Mouse (Mus musculus) spleen, postnatal 10 days (tissue): Measurements from ENCODE around the gene Lrp4.

ENCODE experiments used
- DNase-seq, 2 experiments: peaks; one replicate each; pipeline ENCODE4 v3.0.0; 2021 to 2022; ENCODE audit warnings: low spot score in 2 of 2

Lrp4 gene

DNA sequence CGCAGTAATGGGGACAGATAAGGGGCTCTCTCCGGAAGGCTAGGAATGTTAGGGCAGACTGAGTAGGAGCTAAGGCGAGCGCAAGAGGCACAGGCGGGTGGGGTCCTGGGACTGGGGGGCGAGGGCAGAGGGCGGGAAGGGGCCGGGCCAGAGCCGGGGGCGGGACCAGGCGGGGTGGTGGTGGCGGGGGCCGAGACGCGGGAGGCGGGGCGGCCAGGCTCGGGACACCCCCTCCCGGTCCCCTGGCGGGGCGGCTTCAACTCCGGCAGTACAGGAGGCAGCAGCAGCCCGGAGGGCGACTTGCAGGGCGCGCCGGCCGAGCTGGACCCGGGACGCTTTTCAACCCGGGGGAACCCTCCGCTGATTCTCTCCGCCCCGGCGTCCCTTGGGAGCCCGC is at the start of gene Lrp4:
Gene Lrp4, plus strand, starts transcription at position 253 of the 397 bp plus-strand sequence.
- peak in 1 of 2 experiments; percentile 26 for DNase-seq

DNA sequence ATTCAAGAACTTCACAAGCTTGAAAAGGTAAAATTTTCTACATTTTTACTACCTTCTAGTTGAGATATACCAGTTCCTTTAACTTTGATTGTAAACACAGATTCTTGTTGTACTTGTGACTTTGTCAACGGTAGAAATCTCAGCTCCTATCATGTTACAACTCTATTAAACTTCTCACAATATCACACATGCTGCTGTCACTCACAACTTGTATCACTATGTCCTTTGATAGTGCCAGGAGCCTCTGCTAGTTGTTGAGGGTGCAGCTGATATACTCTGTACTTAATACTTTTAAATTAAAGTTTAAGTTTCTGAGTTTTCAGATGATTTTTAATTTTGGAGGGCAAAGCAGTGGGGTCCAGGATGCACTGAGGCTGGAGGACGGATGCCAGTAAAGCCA is 49.3 kb upstream of the Lrp4 start:
- no peak for DNase-seq

DNA sequence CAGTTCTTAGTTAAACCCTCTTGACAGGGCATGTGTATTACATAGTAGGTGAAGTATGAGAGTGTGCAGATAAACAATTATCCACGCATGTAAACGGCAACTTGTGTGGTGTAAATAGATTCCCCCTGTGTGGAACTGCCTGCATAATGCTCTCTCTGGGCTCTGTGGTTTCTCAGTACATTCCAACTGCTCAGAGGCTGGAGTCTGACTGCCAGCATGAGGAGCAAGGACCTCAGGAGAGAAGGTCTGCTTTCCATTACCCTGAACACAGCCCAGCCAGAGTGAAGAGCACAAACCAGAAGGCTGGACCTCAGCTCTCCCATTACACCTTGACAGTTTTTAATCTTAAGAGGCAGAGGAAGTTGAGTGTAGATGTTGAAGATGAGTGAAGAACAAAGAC is 45.8 kb upstream of the Lrp4 start:
- no peak for DNase-seq

DNA sequence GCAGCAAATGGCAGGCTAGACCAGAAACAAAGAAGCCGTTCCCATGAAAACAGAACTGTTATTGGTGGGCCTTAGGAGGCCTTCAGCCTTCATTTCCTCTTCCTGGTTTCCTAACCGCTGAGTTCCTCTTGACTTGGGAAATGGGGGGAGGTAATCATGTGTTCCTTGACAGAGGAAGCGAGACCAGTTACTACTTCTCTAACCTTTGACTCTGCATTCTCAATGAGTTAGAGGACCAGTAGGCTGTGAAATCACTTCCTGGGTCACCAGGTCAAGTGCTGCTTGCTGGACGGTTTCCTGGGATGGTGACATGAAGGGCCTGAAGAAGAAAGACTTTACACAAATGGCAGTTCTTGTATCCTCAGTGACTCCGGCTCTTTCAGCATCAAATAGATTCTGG is 45.0 kb upstream of the Lrp4 start:
- peak in 1 of 2 experiments; percentile 34 for DNase-seq

DNA sequence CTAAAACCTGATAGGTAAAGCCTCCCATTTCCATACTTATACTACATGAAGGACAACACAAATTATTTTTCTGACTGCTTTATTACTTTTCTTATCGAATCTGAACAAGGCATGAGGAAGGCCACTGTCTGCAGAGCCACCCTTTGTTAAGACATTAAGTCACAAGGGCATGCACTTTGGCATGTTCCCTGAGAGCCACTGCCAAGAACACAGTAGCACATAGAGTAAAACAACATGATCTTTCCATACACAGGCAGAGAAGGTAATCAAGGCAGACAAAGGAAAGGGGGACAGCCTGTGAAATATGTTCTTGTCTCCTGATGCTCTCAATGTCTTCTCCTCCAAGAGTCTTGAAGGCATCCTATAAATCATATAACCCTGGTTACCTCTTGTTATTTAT is 43.5 kb upstream of the Lrp4 start:
- no peak for DNase-seq

DNA sequence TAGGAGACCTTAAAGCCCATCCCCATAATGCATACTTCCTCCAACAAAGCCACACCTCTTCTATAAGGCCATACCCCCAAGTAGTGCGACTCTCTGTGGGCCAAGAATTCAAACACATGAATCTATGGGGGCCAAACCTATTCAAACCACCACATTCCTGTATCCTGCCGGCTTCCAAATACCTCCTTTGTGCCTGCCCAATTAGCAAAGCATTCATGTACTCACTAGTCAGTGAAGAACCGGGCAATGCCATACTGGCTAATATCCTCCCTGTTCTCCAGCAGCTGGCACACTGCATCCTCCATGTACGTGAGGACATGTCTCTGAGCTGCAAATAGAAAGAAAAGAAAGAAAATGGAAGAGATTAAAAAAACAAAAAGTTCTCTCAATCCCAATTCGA is 35.7 kb upstream of the Lrp4 start:
- DNase-seq, result no peak

DNA sequence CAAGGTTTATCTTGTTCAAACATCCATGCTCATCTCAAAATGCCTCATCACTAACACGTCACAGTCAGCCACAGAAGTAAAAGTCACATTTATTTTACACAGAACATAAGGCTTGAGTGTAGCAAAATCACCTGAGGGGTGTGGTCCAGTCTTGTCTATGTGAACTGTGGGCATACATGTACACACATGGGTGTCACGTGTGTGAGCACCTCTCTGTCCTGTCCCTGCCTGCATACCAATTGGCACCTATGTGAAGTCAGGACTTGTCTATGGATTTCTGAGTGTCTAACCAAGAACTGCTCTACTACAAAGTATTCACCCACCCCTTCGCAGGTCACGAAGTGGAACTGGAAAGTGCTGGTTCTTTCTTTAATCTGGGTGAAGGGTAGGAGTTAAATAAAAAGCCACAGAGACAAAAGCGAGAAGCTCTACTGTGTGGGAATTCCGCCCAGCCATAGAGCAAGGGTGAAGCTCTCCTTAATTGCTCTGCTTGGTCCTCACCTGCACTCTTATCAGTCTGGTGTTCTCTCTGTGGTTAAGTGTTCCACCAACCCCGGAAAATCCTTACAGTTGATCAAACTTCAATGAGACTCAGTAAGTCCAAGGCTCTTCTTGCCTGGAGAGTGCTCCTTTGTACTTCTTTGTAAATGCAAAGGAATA is 33.1 kb upstream of the Lrp4 start:
- no peak for DNase-seq

DNA sequence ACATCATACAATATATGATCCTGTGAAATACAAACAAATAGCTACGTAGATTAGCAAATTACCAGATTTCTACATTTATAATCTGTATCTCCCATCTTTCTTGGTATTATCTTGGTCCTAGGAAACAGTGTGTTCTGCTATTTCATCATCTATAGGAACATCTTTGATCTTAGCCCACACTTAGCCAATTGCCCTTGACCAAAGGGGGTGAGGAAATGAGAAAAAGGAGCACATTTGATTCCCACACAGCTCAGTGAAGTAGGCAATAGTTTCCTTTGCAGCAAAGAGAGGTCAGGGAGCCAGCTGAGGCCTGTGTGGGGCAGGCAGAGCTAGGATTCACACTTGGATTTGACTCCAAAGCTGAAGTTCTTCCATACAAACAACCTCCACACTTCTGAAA is 31.0 kb upstream of the Lrp4 start:
- no peak for DNase-seq

DNA sequence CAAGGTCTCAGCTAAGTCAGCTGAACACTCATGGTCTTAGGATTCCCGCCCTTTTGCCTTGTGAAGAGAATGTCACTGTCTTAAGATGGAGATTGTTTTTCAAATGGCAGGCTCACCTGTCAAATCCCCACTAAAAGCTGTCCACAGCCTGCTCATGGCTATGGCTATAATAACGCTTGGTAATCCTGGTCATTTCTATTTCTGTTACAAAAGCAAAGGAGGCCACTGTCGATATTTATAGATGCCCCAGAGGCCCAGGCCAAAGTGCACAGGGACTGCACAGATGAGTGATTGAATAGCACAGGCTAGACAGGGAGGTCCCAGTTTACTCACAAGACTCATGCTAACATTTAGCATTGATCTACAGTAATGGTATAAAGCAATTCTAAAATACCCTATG is 28.2 kb upstream of the Lrp4 start:
- DNase-seq, result no peak

DNA sequence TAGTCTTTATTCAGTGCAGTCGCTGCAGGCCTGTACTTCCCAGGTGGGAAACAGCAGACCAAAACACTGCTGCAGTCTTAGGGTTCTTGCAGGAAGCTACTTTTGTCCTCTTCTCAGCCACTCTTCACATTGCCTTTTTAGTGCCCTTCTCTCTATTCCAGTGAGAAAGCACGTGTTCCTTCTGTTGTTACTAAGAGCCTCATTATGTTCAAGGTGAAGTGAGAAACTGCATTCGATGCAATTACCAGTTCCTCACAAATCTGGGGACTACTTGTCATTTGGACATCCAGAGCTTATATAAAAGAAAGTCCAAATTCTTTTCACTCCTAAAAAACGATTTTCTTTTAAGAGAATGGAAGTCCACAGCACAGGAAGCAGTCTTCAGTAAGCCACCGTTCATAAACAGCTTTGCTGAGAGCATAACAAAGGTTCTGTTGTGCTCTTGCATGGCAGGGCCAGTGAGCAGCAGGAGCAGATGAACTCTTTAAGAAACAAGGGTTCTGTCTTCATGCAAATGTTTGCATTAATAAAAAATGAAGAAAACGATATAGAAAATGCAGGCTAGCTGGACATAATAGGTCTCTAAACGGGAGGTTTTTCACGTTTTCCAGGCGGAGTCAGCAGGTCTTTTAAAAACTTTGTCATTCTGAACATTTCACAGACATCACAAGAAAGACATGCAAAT is 27.3 kb upstream of the Lrp4 start:
- DNase-seq, result no peak

DNA sequence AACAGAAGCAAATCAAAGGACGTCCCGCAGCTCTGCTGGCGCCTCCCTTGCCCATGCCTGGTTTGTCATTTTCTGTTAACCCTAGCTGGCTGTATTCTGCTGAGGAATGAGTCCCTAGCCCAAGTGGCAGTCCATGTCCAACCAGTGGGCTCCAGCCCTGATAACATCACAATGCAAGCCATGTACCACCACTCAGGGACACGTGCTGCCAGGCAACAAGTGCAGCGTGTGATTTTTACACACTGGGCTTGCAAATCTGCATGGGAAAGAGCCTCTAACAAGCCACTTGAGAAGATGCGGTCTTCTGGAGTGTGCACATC is 26.8 kb upstream of the Lrp4 start:
- no peak for DNase-seq

DNA sequence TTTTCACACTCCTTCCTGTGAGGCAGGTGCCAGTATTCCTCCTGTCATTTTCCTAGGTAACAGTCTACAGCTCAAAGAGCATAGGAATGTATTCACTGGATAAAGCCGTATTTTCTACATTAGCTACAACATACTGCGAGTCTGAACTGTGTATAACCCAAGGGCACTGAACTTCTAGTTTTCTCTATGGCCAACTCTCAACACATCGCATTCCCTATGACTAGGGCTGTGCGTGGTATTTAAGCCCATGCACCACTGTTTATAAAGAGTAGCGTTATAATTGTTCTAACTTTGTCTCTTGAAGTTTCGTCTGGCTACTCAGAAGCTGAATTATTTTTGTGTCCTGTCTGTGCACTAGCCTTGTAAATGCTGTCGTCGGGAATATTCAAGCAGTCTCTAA is 20.6 kb upstream of the Lrp4 start:
- DNase-seq, result no peak

DNA sequence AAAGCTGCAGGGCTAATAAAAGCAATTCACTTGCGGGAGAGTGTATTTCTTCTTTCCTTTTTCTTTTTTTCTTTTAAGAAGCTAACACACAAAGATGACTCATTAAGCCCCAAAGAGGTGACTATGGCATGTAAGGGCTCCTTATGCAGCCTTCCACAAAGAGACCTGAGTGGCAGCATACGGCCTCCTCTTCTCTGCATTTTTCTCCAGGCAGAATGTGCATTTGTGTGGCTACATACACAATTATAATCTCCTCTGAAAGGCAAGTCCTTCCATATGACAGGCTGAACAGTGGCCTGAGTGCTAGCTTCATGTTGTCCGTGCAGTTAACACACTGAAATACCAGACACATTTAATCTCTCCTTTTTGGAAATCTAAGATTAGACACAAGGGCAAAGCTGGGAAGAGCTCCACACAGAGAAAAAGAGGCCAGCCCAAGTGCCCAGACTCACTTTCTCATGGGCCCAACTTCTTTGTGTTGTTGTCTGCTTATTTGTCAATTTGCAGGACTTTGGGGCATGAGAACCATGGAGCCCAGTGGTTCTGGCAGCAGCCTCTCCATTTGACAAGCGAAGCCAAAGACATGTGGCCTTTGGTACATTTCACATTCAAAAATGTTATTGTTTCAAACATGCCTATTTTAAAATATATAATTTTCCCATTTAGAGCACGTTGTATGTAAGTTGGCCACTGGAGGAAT is 20.0 kb upstream of the Lrp4 start:
- no peak for DNase-seq

DNA sequence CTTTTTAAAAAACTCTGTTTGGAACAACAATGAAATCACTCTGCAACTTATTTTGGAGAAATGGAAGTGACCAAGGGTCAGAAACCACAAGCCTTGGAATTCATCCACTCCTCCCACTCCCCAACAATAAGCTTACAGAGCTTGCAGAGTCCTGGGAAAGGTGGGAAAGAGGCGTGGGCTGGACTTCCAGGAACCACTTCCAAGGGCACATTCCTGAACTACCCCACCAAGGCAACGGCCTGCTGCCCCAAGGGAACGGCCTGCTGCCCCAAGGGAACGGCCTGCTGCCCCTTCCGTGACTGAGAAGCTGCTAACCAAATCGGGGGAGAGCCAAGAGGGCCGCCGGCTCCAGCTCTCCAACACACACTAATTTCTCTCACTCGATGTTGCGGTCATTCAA is 18.0 kb upstream of the Lrp4 start:
- DNase-seq, result no peak

DNA sequence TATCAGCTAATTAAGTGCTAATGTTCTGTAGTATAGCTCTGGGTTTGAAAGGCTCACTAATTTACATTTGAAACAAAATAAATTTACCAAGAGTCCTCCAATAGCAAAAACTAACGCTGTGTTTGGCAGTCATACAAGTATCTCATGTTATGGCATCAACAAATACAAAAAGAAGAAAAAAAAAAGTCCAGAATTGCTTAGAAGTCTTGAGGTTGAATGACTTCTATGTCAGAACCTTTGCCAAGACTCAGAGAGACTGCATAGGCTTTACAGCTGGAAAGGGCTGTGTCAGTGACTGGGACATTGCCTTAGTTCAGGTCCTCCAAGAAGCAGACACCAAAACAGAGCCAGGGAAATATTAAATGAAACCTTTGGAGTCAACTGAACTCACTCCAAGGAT is 17.4 kb upstream of the Lrp4 start:
- no peak for DNase-seq

DNA sequence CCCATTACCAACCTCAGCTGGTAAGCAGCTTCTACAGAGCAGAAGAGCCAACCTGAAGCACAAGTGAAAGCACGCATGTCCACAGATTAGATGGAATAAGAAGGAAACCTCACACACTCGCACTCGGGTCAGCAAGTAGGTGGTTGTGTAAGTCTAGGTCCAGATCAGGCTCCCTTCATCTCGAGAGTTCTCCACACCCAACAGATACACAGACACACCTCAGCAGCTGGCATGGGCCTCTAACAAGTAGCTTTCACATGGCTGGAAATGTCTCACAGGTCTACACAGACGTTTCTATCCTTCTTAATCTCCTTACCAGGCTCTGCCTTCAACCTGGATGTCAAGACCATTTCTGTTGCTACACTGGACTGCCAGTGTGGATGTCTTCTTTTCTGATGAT is 16.6 kb upstream of the Lrp4 start:
- no peak for DNase-seq

DNA sequence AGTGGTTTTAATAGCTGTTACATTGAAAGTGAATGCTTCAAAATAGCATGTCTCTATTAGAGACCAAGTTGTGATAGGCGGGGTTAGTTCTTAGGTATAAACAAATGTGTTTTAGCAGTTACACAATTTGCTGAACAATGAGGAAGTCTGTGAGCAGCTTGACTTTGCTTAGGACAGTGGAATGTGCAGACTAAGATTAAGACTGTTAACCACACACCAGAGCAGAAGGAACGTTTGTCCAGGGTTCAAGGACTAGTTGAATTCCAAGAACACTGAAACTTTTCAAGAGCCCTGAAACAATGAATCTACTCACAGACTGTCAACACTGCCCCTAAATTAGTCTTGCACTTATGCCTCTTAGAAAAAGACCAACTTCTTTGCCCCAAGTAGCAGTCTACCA is 15.6 kb upstream of the Lrp4 start:
- DNase-seq, result no peak

DNA sequence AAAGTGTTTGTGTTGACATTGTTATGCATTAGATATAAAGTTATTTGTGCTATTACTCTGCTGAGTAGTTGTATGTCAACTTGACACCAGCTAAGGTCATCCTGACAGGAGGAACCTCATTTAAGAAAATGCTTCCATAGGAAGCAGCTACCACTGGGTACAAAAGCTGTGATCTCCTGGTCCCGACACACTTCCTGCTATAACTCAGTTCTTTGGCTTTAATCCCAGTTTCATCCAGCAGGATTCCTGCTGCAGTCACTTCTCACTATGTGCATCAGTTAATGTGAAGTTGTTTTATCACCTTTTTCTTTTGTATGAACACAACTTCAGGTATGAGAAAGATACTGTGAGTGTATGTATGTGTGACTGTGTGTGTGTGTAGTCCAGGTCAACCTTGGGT is 15.1 kb upstream of the Lrp4 start:
- no peak for DNase-seq

DNA sequence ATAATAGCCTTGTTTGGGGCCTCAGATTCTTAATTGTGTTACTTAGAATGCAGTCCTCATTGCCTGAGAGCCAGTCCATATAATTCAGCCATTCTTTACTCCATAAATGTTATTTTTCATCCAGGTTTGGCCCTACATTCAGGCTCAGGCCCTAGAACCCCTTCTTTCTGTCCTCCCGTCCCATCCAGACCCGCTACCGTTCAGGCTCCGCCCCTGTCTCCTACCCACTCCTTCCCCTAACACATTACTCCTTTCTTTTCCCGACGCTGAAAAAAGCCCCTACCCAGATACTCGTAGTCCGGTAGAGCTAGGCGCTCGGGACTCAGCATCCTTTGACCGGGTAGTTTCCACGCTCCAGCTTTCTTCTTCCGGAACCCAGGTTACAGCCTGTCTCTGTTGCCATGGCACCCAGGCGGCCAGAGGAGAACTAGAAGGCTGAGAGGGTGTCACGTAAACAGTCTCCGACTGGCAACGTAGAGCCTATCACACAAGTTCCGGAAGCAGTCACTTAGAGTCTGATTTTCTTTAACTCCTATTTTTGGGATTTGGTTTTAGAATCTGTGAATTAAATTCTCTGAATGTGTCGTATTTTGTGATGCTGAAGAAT is 12.9 kb upstream of the Lrp4 start, which contains the start of gene 1110051M20Rik:
Gene 1110051M20Rik, minus strand, starts transcription at position 419 of the 607 bp plus-strand sequence.
- DNase-seq, result peak; percentile 49 to 86

DNA sequence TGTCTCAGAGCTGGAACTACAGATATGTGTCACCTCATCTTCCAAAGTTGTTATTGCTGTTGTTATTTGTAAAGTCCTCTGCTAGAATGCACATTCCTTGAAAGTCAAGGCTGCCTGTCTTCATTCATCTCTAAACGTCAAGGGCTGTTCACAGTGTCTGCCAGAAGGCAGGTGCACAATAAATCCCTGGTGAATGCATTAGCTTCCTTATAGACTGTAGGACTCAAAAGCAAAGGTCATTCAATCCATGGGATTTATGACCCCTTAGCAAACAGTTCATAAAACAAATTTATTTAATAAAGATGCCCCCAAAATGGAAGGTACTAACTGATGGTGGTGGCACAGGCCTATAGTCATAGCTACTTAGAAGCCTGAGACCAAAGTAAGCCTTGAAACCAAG is 7.6 kb upstream of the Lrp4 start:
- no peak for DNase-seq

DNA sequence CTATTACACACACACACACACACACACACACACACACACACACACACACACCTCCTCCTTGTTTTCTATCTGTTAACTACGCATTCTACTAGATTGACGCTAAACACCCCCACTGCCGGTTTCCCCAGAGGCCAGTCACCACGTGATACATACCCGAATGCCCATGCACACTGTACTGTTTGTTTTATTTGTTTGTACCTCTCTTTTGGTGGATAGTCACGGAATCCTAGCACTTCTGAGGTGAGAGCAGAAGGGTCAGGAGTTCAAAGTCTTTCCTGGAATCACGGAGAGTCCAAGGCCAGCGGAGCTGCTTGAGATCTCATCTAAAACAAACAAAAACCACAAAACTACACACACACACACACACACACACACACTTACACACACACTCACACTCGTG is 7.0 kb upstream of the Lrp4 start:
- no peak for DNase-seq

DNA sequence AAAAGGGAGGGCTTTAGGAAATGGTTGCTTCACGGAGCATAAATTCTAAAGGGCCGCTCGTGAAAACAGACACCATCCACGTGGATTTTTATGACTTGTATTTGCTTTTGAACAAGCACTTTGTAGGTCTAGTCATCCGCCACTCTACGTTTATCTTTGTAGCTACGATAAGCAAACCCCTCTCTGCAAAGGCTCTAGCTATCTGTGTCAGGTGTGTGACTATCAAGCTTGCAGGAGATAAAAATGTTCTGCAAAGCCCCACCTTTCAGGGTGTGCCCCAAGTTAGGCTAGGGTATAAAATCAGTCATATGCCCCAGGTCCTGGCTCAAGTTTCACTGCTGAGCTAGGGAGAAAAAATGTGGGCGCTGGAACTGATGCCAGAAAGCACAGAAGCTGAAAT is 4.7 kb upstream of the Lrp4 start:
- DNase-seq, result no peak
